Mouse (Mus musculus) adipocyte (in vitro differentiated cells): Measurements from ENCODE around the gene Trim72.
"Not testable (repeated sequence)": the region's sequence is repeated elsewhere in the genome, so short reads cannot be mapped to it uniquely, and the experiment has no call there.

ENCODE experiments used
- DNase-seq: peaks from one replicate; pipeline ENCODE4 v3.0.0-alpha.2; 2016; ENCODE audit warnings: low spot score

Trim72 gene

GRCm38 (mm10) chr7:128009715-128010340 lies 6.1 kb downstream of the Trim72 start:
- no peak for DNase-seq

GRCm38 (mm10) chr7:128012136-128012780 lies 8.5 kb downstream of the Trim72 start:
- no peak for DNase-seq

DNA sequence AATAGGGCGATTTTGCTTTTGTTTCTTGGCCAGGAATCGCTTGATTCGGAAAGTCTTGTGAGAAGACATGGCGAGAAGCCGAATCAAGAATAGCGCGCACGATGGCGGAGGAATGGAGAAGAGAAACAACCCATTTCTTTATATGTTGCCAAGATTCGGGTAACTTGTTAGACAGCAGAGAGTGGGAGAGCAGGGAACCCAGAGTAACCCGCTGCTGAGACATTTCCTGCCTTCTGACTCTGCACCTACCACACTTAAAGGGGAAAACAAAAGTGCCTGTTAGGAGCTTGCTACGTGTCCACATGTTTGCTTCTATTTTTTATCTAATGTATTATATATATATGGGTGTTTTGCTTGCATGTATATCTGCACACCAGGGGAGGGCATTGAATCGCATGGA lies 9.4 kb downstream of the Trim72 start:
- DNase-seq: no peak

GRCm38 (mm10) chr7:128016134-128016533 lies 12.4 kb downstream of the Trim72 start:
- not testable (repeated sequence) for DNase-seq

DNA sequence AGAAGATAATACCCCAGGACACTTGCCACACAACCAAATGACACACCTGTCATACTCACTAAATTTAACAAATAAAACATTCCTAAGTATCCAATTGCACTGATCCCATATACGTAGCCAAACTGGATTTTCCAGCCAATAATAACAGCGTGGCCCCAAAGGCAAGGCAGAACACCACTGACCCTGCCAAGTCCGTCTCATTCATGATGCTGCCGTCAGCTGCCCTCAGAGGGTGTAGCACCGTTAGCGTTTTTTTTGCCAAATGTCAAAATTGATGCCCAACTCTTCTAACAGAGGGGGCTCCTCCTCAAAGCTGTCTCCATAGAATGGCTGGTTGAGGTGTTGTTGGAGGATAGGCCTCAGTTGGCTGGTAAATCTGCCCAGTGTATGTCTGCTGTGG lies 12.9 kb downstream of the Trim72 start:
- no peak for DNase-seq

DNA sequence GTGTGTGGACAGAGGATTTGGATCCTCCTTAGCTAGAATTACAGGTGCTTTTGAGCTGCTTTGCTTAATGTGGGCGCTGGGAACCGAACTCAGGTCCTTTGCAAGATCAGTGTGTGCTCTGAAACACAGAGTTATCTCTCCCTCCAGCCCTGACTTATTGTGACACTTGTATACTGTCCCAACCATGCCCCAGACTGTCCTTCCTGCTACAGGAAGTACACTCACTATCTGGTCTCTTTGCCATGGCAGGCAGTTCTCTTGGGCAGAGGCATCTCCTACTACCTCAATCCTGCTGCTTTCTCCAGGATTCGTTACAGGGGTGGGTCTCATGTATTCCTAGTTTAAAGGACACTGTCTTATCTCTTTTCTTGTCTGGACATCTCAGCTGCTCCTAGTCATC lies 14.5 kb downstream of the Trim72 start:
- no peak for DNase-seq

- peak; percentile 26 for DNase-seq
Measured at GRCm38 (mm10) chr7:128019187-128019586, 15.4 kb downstream of the Trim72 start.

- no peak for DNase-seq
Measured at GRCm38 (mm10) chr7:128022974-128023373, 19.2 kb downstream of the Trim72 start.

DNA sequence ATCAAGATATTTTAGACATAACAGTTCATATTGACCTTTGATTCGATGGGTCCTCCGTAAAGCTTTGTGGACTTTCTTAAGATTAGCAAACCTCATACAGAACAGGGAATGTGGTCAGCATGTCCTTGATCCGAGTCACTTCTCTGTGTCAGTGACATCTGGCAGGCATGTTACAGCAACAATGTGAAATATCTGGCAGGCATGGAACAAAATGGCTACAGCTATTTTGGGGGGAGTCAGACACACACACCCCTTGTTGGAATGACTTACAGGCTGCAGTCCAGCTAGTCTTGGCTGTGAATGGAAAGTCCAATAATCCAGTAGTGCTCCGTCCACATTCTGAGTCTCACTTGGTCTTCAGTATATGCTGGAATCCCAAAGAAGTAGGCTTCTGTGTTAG lies 19.8 kb downstream of the Trim72 start:
- no peak for DNase-seq

DNA sequence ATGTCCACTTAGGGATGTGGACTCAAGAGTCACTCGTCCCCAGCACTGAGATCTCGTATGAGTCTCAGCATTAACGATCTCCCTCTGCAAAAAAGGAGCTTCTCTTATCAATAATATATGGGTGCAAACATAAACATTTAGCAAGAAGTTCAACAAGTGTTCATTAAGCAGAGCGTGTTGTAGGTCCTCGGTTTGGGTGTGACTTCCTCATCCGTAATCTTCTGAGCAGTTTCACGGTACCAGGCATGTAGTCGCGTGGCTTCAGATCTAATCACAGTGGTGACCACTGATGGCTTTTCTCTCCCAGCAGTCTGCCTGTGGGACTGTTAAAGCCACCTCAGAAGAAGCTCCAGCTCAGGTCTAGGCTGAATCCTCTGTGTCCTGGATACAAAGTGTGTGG lies 20.6 kb downstream of the Trim72 start:
- DNase-seq: no peak

GRCm38 (mm10) chr7:128024932-128025331 lies 21.2 kb downstream of the Trim72 start:
- no peak for DNase-seq

DNA sequence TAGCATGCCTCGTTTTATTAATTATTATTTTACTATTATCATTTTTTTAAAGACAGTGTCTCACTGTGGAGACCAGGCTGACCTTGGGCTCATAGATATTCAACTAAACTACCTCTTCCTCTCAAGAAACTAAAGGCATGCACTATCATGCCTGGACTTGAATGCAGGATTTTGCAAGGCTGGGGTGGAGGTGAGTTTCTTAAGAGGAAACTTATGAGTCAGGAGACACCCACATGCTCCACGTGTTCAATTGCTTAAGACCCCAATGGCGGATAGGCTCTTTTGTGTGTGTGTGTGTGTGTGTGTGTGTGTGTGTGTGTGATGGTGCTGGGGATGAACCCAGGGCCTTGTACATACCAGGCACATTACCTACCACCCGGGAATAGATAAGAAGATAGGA lies 21.6 kb downstream of the Trim72 start:
- no peak for DNase-seq

DNA sequence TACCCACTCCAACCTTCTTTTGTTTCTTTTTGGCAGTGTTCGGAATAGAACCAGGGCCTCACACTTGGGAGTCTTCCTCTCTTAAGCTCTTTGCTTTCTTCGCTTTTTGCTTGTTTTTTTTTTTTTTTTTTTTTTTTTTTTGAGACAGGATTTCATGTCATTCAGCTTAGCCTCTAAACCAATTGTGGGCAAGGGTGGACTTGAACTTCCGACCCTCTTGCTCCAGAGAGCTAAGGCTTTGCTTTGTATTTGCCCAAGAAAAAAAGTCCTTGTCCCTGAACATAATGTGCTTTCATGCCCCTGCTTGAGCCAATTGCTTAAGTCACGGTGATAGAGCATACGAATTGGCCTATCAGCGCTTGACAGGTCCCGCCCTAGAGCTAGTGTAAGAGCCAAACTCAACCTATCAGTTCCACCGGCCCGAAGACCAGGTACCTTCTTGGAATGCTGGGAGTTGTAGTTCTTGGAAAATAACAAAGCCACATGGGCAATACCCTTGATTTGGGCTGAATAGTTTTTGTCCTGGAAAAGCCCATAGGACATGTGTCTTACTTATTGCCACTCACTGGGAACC lies 27.7 kb downstream of the Trim72 start:
- peak; percentile 33 for DNase-seq

- peak; percentile 15 for DNase-seq
Measured at GRCm38 (mm10) chr7:128032290-128032988, 28.7 kb downstream of the Trim72 start.

DNA sequence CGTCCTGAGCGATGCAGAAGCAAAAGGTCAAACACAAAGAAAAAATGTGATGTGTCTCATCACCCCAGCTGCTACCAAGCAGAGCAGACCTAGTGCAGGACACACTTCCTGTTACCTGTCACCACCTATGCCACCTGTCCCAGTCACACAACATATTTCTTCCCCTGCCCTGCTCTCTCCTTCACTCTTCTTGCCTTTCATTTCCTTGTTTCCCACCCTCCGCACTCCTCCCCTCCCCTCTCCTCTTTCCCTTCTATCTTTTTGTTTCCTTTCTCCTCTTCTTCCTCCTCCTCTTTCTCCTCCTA lies 29.2 kb downstream of the Trim72 start:
- DNase-seq: no peak

DNA sequence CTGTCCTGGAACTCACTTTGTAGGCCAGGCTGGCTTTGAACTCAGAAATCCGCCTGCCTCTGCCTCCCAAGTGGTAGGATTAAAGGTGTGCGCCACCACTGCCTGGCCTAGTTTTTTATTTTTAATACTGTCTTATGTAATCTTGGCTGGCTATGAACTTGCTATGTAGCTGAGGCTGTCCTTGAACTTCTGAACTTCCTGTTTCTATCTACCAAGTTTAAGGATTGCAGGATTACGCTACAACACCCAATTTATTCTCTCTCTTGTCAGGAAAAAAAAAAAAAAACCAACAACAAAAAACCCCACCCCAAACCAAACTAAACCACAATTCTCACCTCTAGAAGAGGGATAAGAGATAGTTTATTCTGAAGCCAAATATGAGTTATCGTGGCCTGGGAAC lies 29.9 kb downstream of the Trim72 start:
- DNase-seq: no peak

DNA sequence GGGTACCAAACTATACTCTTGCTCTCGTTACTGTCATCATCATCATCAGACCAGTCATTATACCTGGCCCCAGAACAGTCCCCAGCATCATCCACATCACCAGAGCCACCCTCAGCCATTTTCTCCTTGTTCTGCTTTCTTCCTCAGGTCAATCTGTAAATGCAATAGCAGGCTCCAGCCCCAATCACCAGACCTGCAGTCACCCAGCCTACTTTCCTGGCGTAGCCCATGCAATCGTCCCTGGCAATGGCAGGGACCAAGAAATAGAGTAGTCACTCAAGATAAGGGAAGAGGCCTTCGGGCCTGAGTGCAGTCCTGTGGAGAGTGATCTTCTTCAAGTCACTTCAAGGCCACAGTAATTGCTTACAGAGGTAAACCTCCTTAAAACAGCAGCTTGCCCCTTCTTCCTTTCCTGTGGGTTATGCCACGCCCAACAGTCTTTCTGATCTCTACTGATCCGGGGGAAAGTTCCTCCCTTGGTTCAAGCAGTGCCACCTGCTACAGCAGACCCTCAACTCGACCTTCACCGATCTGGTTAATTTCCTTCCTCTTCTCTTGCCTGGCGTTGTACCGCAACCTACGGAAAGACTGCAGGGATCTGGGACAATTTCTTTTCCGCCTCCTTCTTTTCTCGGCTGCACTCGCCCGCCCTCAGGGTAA lies 38.5 kb downstream of the Trim72 start:
- not testable (repeated sequence) for DNase-seq

DNA sequence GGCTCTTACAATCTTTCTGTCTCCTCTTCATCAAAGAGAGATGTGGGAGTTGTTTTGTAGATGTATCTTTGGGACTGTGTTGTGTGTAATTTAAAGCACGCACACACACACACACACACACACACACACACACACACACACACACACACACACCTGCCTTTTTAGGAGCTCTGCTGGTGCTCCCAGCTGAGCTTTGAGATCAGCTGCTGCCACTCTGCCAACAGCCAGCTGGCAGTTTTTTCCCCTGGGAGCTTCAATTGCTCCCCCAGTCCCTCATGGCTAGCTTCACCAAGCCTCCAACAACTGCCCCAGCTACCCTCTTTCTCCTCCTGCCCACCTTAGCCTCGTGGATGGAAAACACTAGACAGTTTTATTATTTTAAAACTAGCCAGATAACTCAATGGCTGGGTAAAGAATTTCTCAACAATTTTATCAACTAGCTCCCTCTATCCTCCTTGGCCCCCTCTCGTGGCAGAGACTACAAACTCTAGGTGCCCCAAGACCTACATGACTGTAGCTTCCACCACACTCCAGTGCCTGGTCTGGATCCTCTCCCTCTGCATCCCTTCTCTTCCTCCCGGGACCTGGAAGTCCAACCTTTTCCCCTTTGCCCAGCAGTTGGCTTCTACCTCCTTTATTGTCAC lies 40.5 kb downstream of the Trim72 start:
- no peak for DNase-seq

DNA sequence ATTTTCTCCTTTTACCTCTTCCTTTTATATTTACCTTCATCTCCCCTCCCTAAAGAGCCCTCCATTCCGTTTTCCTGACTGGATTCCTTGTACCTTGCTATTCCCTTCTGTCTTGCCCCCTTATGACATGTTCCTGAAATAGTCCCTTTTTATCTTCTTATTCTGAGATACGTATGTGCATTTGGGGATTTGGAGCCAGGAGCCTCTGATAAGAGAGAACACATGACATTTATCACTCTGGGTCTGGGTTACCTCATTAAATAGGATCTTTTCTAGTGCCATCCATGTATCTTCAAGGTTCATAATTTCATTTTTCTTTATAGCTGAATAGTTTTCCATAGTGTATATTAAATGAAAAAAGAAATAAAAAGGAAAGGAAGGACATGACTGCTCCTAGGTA lies 41.9 kb downstream of the Trim72 start:
- no peak for DNase-seq

DNA sequence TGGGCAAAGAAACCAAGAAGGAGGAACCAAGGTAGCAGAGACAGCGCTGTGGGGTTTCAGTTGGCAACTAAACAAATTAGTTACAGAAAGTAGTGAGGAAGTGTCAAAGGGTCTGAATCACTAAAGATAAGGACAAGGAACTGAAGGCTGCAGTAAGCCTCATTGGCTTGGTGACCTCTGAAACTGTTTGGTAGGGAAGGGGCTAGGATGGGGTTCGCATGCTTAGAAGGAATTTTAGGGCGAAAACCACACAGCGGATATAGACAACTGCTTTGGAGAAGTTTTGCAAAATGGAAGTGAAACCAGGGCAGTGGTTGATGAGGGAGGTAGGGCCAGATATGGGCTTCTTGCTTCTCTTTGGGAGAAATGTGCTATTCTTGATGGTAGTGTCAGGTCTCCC lies 45.1 kb downstream of the Trim72 start:
- DNase-seq: no peak

DNA sequence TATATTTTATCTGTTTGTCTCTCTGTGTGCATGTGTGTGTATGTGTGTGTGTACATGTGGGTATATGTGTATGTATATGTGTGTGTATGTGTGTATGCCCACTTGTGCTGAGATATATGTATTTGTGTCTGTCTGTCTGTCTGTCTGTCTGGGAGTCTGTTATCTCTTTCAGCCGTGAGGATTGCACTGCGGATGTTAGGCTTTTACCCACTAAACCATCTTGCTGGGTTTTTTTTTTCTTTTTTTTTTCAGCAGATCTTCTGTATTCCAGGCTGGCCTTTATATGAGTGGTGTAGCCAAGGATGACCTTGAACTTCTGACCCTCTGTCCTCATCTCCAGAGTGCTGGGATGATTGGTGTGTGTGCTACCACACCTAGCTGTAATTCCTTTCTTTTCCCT lies 45.5 kb downstream of the Trim72 start:
- DNase-seq: no peak

GRCm38 (mm10) chr7:128050739-128051138 lies 47.0 kb downstream of the Trim72 start:
- DNase-seq: no peak
